Mouse (Mus musculus): Measurements from ENCODE around the gene Tk1.
"Not testable (repeated sequence)": the region's sequence is repeated elsewhere in the genome, so short reads cannot be mapped to it uniquely, and the experiment has no call there.

Gene Tk1

GRCm38 (mm10) chr11:117847593-117848215, 21.8 kb upstream of the Tk1 start:
- DNase-seq (ENCODE audit: extremely low read depth, low read depth): no peak

DNA sequence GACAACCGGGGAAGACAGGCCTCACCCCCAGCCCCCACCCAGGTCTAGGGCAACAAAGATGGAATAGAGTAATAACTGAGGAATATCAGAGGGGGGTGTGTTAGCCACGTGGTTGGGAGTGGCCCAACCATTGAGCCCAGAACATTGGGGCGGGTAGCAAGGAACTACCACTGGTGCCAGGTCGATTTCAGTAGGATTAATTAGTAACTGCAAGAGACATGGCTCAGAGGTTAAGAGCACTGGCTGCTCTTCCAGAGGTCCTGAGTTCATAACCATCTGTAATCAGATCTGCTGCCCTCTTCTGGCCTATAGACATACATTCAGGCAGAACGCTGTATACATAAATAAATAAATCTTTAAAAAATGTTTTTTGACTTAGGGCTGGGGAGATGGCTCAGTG, 20.7 kb upstream of the Tk1 start:
- no peak for DNase-seq (ENCODE audit: extremely low read depth, low read depth)

GRCm38 (mm10) chr11:117845651-117846050, 19.8 kb upstream of the Tk1 start:
- no peak for DNase-seq (ENCODE audit: extremely low read depth, low read depth)

GRCm38 (mm10) chr11:117844997-117845396, 19.1 kb upstream of the Tk1 start:
- no peak for DNase-seq (ENCODE audit: extremely low read depth, low read depth)

GRCm38 (mm10) chr11:117843434-117843833, 17.5 kb upstream of the Tk1 start:
- no peak for DNase-seq (ENCODE audit: extremely low read depth, low read depth)

DNA sequence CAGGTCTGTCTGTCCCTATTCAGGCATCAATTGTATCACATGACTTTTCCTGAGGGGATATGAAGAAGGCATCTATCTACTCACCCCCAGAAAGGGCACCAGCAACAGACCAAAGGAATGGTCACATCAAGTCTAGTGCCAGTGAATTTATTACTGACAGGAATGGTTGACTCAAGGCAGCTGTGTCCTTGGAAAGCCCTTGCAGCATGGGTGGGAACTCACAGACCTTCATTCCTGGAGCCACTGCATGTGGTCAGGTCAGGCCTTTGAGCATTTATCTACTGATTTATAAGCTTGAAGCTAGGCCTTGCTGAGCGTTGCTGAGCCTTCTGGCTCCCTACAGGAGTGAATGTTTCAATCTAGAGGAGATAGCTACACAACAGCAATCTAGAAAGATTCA, 15.0 kb upstream of the Tk1 start:
- no peak for DNase-seq (ENCODE audit: extremely low read depth, low read depth)

DNA sequence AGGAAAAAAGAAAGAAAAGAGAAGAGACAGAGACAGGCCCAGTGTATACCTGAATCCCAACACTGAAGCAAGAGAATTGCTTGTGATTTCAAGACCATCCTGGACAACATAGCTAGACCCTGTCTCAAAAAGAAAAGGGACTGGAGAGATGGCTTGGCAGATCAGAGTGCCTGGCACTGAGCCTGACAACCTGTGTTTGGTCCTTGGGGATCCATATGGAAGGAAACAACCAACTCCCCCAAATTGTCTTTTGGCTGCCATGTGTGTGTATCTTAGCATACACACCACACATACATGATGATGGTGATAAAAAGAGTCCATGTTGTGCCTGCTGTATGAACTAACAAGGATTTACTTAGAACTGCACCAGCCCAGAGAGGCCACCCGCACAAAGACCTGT, 13.1 kb upstream of the Tk1 start:
- DNase-seq (ENCODE audit: extremely low read depth, low read depth): no peak

DNA sequence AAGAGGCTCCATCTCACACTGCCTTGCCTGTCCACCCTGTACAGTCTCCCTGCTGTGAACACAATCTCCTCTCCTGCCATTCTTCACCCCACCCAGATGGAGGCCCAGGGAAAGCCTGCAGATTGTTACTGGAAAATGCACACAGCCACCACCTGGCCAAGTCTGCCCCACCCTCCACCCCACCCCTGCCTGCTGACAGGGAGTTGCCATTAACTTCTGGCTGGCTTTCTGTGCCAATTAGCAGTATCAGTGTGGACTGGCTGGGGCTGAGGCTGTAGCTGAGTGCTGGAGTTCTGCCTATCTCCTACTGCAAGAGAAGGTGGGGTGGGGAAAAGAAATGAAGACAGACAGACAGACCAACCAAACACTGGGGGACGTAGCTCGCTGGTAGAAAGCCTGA, 12.7 kb upstream of the Tk1 start:
- DNase-seq (ENCODE audit: extremely low read depth, low read depth): peak; percentile 51

DNA sequence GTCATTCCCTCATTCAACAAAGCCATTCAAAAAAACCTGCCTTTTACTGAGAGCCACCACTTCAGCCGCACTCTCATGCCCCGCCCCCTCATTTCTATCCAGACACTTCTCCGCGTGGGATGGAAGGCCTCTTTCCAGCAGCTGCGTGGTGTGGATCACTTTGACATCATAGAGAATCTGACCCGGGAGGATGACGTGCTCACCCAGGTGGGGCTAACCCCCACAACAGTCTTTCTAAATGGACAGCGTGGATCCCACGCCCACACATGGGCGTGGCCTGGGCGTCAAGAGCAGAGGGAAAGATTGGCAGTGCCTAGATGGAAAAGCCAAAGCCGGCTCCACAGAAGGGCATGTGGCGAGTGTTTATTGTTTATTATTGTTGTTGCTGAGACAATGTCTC, 10.4 kb upstream of the Tk1 start:
- peak; percentile 54 for DNase-seq (ENCODE audit: extremely low read depth, low read depth)

DNA sequence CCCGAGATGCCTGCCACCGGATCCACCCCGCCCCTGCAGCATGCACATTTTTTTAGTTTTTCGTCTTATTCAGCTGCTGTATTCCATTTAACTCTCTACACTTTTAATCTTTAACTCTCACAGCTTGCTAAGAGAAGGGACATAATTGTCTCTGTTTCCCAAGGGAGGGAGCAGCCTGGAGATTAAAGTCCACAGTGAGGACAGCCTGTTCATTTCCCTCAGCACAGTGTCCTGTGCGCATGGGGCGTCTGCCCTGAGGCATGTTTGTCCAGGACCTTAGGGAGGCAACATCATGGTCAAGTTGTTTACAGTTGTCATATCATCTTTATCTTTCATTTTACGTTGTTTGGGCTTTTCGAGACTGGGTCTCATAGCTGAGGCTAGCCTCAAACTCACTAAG, 8.2 kb upstream of the Tk1 start:
- DNase-seq (ENCODE audit: extremely low read depth, low read depth): no peak

DNA sequence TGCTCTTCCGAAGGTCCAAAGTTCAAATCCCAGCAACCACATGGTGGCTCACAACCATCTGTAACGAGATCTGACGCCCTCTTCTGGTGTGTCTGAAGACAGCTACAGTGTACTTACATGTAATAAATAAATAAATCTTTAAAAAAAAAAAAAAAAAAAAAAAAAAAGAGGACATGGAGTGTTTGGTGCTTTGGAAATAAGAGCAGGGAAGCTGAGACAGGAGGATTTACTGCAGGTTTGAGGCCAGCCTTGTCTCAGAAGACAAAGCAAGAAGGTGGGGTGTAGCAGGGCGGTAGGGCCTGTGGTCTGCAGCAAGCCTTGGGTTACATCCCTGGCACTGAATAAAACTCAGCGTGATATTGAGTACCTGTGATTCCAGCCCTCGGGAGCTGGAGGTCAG, 7.6 kb upstream of the Tk1 start:
- DNase-seq (ENCODE audit: extremely low read depth, low read depth): not testable (repeated sequence)

- peak; percentile 79 for DNase-seq (ENCODE audit: extremely low read depth, low read depth)
These were observed 6.4 kb upstream of the Tk1 start for GRCm38 (mm10) chr11:117832086-117832969.

DNA sequence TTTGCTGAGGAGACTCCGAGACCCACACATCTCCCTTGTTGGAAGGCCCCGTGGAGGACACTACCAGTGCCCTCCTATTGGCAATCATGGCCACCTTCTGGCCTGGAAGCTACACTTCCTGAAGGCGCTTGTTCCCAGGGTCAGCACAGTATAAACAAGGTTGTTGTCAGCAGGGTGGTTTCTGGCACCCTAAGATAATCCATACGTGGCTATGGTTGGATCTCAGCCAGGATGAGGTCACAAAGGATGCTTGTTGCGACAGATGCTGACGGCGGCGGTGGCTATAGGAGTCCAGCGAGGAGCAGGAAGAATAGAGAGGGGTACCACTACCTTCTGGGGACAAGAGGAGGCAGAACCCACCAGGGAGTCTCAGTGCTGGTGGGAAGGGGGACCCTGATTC, 4.5 kb upstream of the Tk1 start:
- DNase-seq (ENCODE audit: extremely low read depth, low read depth): peak; percentile 50

DNA sequence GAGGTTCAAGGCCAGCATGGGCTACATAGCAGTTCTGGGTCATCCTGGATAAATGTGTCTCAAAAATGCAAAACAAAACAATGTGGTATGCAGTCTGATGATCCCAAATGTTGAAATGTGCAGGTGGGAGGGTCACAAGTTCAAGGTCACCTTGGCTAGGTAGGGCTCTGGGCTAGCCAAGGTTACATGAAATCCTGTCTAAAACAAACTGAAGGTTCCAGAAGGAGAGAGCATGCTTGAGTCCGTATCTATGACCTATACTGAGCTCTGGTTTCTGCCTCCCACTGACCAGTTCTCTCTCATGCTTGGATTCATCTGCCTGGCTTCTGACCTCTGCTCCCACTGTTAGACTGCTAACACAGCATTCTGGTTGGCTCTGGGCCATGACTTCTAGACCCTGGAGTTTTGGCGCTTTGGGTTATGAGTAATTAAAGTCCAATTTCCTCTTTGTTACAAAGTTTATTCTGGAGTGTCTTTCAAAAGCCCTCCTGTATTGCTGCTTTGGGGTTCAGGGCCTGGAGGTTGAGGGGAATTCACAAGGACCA, 3.9 kb upstream of the Tk1 start:
- no peak for DNase-seq (ENCODE audit: extremely low read depth, low read depth)

GRCm38 (mm10) chr11:117828888-117829604, 3.2 kb upstream of the Tk1 start:
- peak; percentile 83 for DNase-seq (ENCODE audit: extremely low read depth, low read depth)

- no peak for DNase-seq (ENCODE audit: extremely low read depth, low read depth)
These were observed 2.4 kb upstream of the Tk1 start for GRCm38 (mm10) chr11:117828149-117828887.

- DNase-seq (ENCODE audit: extremely low read depth, low read depth): no peak
These were observed 1.5 kb upstream of the Tk1 start for GRCm38 (mm10) chr11:117827386-117827785.

DNA sequence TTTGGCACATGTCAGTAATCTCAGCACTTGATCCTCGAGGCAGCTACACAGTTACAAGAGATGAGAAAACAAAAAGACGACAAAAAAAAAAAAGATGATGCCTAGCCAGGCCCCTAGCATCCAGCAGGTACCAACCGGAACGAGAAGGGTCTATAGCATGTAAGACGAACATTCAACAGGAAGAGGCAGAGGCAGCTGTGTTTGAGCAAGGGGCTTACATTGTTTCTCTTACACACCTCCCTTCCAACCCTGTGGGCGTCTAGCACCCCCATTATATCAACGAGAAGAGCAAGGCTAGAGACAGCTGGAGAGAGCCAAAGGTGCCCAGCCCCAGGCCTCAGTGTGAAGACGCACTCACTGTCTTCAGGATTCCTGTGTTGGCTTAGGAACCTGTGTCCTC, 1.0 kb upstream of the Tk1 start:
- DNase-seq (ENCODE audit: extremely low read depth, low read depth): no peak

GRCm38 (mm10) chr11:117826164-117826563, 272 bp upstream of the Tk1 start:
- DNase-seq (ENCODE audit: extremely low read depth, low read depth): no peak

- DNase-seq (ENCODE audit: extremely low read depth, low read depth): peak; percentile 58
These were observed 1.6 kb downstream of the Tk1 start for GRCm38 (mm10) chr11:117824060-117824969.
